Mouse (Mus musculus) limb, embryonic 10.5 days (tissue): ENCODE results near the gene Bend5. TPM values are rescaled to one million over a fixed set of nuclear protein-coding genes. Genes with fewer than 3 reads are reported as not detected.
A peak's percentile ranks its signal among the peaks of the same experiment; 100 is the strongest.

Experiments used
- DNase-seq: peaks from one replicate; pipeline ENCODE4 v3.0.0-alpha.2; 2017; ENCODE audit warnings: low spot score
- H3K27ac ChIP-seq: fragments of 300-500 bp; sonication (generic); 2 replicates; pipeline ENCODE4 v1.5.1; 2016; ENCODE audit warnings: mild to moderate bottlenecking
- H3K27me3 ChIP-seq: fragments of 300-500 bp; sonication (generic); 2 replicates; pipeline ENCODE4 v1.6.1; 2016; ENCODE audit warnings: low read depth, mild to moderate bottlenecking; ENCODE audit not compliant: poor library complexity, severe bottlenecking
- H3K36me3 ChIP-seq: fragments of 300-500 bp; sonication (generic); 2 replicates; pipeline ENCODE4 v1.6.1; 2016; ENCODE audit warnings: mild to moderate bottlenecking, moderate library complexity
- H3K4me1 ChIP-seq: fragments of 300-500 bp; sonication (generic); 2 replicates; pipeline ENCODE4 v1.6.1; 2016
- H3K4me3 ChIP-seq: fragments of 300-500 bp; sonication (generic); 2 replicates; pipeline ENCODE4 v1.5.1; 2016; ENCODE audit warnings: mild to moderate bottlenecking, moderate library complexity
- H3K9me3 ChIP-seq: fragments of 300-500 bp; sonication (generic); replicated peaks from 2 replicates; pipeline ENCODE4 v1.6.1; 2016; ENCODE audit warnings: mild to moderate bottlenecking
- WGBS: fragments of 180-500 bp; shearing (Covaris S2); methylation state at CpG from one replicate; pipeline ENCODE4 v1.1.7; 2016; 5-methylcytosine and 5-hydroxymethylcytosine counted together
- polyA plus RNA-seq: library from polyadenylated mRNA; unstranded; fragments of >200 nt; fragmentation: Nextera tagmentation; extraction: Ambion mirVana; gene quantifications from 2 replicates; pipeline ENCODE4 v1.2.1, GENCODE M21; 2016

Gene Bend5
- polyA plus RNA-seq: 32.2 and 37.1 TPM in 2 replicates

DNA sequence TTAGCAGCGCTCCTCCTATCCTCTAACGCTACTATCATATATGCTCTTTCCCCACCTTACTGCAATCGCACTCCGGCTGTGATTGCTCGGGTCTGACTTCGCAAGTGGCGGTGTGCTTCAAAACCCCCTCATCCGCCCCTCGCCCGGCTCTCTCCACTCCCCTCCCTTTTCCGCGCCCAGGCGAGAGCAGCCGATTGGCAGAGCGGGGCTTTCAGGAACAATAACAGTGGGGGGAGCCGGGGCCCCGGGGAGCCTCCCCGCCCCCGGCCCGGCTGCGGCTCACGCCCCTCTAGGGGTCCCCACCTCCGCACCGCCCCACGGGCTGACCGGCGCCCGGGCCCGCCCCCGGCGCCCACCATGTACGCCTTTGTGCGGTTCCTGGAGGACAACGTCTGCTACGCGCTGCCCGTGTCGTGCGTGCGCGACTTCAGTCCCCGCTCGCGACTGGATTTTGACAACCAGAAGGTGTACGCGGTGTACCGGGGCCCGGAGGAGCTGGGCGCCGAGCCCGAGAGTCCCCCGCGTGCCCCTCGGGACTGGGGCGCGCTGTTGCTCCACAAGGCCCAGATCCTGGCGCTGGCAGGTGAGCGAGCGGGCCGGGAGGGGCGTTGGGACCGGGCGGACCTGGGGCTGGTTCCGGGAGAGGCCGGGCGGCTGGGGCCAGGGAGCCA is at the start of gene Bend5:
Gene Bend5 (plus strand): TSS at position 189 of the 671 bp plus-strand sequence.
- Histone ChIP-seq H3K4me3 (peak within 1 kb of the TSS; percentile 90), H3K4me1 (peaks cover 22% of the 10 kb centered on the region), H3K36me3 (peaks cover 29% of the 10 kb centered on the region), H3K27me3 (no peaks in the 10 kb centered on the region), H3K27ac (peak within 1 kb of the TSS; percentile 97), H3K9me3 (no peaks in the 10 kb centered on the region)
- WGBS: under 1% methylated on average over 64 of the region's 66 CpGs
- DNase-seq: peak; percentile 95

DNA sequence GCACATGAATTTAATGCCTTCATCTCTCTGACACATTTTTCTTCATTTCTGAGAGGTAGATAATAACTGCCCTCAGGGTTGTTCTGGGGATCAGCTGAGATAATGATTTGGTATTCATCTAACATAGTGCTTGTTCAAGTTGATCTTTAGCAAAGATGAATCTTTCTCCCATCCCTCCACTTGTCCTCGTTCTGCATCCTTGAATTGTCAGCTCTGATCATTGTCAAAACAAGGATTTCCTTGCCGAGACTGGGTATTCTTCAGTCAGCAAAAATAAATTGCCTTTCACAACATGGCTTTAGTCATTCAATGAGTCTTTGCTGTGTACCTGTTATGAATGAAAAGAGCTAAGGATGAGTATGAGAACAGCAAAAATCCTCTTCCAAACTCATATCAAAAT is 47.0 kb upstream of the Bend5 start:
- 88% methylated on average over 2 of the region's 2 CpGs for WGBS
- Histone ChIP-seq H3K27ac (no peak overlapping the region), H3K4me3 (no peak overlapping the region), H3K36me3 (no peaks in the 10 kb centered on the region), H3K4me1 (no peaks in the 10 kb centered on the region), H3K27me3 (no peaks in the 10 kb centered on the region), H3K9me3 (no peaks in the 10 kb centered on the region)
- DNase-seq: no peak

DNA sequence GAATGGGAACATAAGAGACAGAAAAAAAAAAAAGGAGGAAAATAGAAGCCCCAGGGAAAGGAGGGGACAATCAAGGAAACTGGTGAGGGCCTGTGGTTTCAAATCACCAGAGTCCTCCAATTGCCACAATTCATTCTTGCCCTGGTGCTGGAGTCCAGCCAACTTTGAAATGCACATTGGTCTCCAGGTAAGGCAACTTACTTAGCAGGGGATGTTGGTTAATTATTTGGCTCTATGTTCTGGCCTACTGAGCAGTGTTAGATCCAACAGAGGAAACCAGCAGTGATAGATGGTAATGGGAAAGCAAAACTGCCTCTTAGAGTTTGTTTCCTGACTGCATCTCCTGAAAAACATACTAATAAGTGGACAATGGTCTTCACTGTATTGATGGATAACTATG is 37.6 kb upstream of the Bend5 start:
- Histone ChIP-seq H3K4me3 (no peak overlapping the region), H3K27ac (no peak overlapping the region), H3K27me3 (no peaks in the 10 kb centered on the region), H3K9me3 (no peaks in the 10 kb centered on the region), H3K36me3 (no peaks in the 10 kb centered on the region), H3K4me1 (no peaks in the 10 kb centered on the region)
- DNase-seq: no peak

DNA sequence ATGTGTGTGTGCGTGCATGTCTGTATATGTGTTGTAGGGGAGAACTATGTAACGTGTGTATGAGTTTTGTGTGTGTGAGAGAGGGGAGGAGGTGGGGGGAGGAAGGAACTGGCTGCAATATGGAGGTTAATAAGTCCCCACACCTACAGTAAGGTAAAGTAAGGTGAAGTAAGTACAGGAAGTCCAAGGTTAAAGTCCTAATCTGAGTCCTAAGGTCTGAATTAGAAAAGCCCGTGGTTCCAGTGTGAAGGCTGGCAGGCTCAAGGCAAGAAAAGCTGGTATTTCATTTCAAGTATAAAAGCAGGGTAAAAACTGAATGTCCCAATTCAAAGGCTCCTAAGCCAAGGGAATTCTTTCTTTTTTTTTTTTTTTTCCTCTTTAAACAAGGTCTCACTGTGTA is 36.7 kb upstream of the Bend5 start:
- WGBS: 96% methylated on average over 3 of the region's 3 CpGs
- H3K27me3 ChIP-seq: no peaks in the 10 kb centered on the region
- DNase-seq: no peak
- H3K27ac ChIP-seq: no peak overlapping the region
- no peaks in the 10 kb centered on the region for H3K4me1 ChIP-seq
- H3K36me3 ChIP-seq: no peaks in the 10 kb centered on the region
- no peak overlapping the region for H3K4me3 ChIP-seq
- H3K9me3 ChIP-seq: no peaks in the 10 kb centered on the region

DNA sequence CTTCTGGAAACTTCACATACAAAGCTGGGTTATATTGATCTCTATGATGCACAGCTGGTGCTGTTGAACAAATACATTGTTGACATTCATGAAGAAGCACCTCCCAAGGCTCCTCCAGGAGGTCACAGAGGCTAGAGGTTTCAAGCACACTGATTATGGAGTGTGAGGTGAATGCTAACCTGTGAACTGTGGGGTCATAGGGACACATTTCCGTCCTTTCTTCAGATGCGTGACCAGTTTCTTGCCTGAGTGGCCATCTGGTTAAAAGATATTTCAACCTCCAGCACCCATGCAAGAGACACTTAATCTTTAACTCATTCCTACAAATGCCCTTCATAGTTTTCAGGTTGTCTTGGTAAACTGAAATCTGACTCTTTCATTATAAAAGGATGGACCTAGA is 31.7 kb upstream of the Bend5 start:
- Histone ChIP-seq H3K36me3 (no peaks in the 10 kb centered on the region), H3K4me3 (no peak overlapping the region), H3K9me3 (no peaks in the 10 kb centered on the region), H3K27ac (no peak overlapping the region), H3K4me1 (no peaks in the 10 kb centered on the region), H3K27me3 (no peaks in the 10 kb centered on the region)
- DNase-seq: no peak
- 74% methylated on average over 2 of the region's 2 CpGs for WGBS

DNA sequence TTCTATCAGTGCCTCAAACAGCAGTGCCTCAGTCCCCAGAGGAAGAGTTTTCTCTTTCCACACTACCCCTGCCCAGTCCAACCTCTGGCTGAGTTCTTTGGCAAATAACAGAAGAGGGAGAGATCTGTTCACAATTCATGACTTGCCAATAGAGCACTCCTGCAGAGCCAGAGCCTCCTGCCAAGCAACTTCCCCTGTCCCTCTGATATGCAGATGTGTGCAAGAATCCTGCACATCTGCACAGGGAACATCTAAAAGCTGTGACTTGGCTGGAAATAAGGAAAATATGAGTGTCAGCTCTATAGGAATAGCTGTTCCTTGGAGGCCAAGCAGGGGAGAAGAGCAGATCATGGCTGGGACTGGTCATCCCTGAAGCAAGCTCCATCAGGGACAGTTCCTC is 24.1 kb upstream of the Bend5 start:
- Histone ChIP-seq H3K27ac (no peak overlapping the region), H3K9me3 (no peaks in the 10 kb centered on the region), H3K27me3 (no peaks in the 10 kb centered on the region), H3K4me1 (no peaks in the 10 kb centered on the region), H3K4me3 (no peak overlapping the region), H3K36me3 (no peaks in the 10 kb centered on the region)
- no peak for DNase-seq

DNA sequence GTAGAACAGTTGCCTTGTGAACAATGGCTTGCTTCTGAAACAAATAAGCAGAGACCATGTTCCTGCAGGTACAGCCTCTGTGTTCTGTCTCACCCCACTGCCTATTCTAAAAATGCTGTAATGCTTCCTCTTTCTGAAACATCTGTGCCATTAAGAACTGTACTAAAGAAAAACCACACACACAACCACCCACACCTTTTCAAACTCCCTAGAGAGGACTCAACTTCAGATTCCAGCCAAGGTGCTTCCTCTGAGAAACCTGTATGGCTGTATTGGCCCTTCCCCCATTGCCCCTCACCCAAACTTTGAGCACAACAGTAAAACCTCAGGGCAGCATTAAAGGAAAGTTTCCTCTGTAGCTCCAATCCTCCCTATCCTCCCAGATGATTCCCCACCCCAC is 15.0 kb upstream of the Bend5 start:
- H3K36me3 ChIP-seq: no peaks in the 10 kb centered on the region
- no peaks in the 10 kb centered on the region for H3K4me1 ChIP-seq
- no peak overlapping the region for H3K27ac ChIP-seq
- DNase-seq: no peak
- H3K9me3 ChIP-seq: no peaks in the 10 kb centered on the region
- no peak overlapping the region for H3K4me3 ChIP-seq
- H3K27me3 ChIP-seq: no peaks in the 10 kb centered on the region

DNA sequence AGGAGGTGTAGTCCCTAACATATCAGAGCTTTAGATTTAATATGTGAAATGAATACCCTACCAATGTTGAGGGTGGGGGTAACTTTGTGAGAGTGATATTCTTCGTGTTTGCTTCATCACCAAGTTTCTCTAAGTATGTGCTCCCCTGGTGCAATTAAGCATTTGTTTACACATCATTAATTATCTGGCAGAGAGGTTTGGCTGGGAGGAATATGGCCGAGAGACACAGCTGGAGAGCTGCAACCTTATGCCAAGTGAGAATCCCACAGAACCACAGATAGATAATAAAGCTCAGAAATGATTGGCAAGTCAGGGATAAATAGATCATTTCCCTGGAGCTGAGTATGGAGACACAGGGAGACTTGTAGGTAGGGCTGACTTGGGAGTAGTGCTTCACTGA is 14.1 kb upstream of the Bend5 start:
- H3K4me3 ChIP-seq: no peak overlapping the region
- no peak overlapping the region for H3K27ac ChIP-seq
- no peaks in the 10 kb centered on the region for H3K9me3 ChIP-seq
- no peaks in the 10 kb centered on the region for H3K36me3 ChIP-seq
- no peak for DNase-seq
- no peaks in the 10 kb centered on the region for H3K4me1 ChIP-seq
- WGBS: 49% methylated on average over 2 of the region's 2 CpGs
- H3K27me3 ChIP-seq: no peaks in the 10 kb centered on the region

DNA sequence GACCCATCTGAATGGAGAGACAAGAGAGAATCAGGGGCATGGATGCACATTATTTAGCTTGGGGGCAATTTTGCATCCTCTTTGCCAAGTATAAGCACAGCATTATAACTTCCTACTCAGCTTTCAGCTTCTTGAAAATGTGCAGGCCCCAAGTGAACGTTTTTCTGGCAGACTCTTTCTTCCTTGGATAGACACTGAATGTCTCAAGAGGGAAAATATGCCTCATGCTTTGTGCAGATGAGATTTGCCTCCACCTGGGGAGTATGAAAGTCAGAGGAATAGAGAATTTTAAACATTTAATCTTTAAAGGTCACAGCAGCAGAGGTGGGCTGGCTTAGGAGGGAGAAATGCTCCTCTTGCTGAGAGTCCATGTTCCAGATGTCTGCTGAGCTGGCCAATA is 11.6 kb upstream of the Bend5 start:
- Histone ChIP-seq H3K4me1 (no peaks in the 10 kb centered on the region), H3K36me3 (no peaks in the 10 kb centered on the region), H3K9me3 (no peaks in the 10 kb centered on the region), H3K27me3 (no peaks in the 10 kb centered on the region), H3K27ac (no peak overlapping the region), H3K4me3 (no peak overlapping the region)
- WGBS: 71% methylated on average over 1 of the region's 1 CpGs
- DNase-seq: no peak

DNA sequence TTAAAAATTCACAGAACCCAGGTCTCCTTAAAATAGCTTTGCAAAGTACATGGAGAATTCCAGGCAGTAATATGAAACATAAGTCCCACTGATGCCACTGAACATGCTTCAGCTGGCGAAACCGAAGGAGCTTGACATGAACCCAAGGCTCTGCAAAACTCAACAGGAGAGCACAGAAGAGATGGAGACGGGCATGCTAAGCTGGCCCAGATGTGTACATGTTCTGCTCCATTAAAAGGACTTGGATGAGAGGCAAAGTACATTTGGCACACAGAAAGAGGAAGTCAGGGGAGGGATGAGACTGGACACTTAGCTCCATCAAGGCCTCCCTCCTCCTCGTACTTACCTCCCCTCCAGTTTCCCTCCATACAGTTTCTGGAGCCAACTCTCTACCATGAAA is 4.1 kb upstream of the Bend5 start:
- Histone ChIP-seq H3K4me3 (no peak overlapping the region), H3K36me3 (no peaks in the 10 kb centered on the region), H3K9me3 (no peaks in the 10 kb centered on the region), H3K27me3 (no peaks in the 10 kb centered on the region), H3K4me1 (peaks cover 10% of the 10 kb centered on the region), H3K27ac (no peak overlapping the region)
- WGBS: 92% methylated on average over 4 of the region's 4 CpGs
- DNase-seq: no peak

DNA sequence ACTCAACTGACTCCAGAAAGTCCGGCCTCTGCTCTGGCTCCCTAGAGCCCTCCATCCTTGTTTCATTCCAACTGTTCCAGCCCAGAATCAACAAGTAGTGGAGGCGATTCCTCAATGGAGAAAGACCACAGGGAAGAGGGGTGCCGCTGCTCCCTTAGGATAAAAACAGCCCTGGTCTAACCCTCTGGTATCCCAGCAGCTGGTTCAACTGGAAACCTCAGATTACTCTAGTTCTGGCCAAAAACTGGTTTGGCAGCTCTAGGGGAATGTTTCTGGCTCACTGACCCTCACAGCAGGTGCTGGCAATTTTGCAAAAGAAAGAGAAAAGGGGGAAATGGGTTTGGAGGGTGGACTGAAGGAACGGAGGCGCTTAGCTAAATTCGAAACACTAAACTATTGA is 407 bp upstream of the Bend5 start:
- H3K27me3 ChIP-seq: no peaks in the 10 kb centered on the region
- H3K4me3 ChIP-seq: peak overlapping the region; percentile 90
- no peaks in the 10 kb centered on the region for H3K9me3 ChIP-seq
- peaks cover 22% of the 10 kb centered on the region for H3K4me1 ChIP-seq
- no peak for DNase-seq
- H3K36me3 ChIP-seq: peaks cover 24% of the 10 kb centered on the region
- peak overlapping the region; percentile 97 for H3K27ac ChIP-seq
- 2% methylated on average over 6 of the region's 6 CpGs for WGBS

DNA sequence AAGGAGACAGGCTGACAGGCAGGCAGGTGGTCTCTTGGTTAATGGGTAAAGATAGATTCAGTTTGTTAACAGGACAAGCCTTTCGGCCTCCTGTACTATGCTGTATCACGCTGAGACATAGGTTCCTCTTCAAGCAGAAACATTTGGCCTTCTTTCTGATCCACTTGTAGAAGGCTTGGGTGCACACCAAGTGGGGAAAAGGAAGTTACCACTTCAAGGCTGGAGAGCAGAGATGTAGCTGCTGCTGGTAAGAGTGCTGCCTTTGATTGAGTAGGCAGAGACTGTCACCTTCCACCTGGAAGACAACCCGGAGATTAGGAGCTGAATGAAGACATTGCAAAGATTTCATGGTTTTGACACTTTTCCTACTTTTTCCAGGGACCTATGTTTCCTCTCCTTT is 1.3 kb downstream of the Bend5 start:
- peak overlapping the region; percentile 97; the same call in 1 of the 2 replicates for H3K27ac ChIP-seq
- no peaks in the 10 kb centered on the region for H3K9me3 ChIP-seq
- WGBS: 70% methylated on average over 3 of the region's 3 CpGs
- H3K4me3 ChIP-seq: peak overlapping the region; percentile 90
- H3K36me3 ChIP-seq: peaks cover 35% of the 10 kb centered on the region
- H3K27me3 ChIP-seq: no peaks in the 10 kb centered on the region
- peaks cover 22% of the 10 kb centered on the region for H3K4me1 ChIP-seq
- no peak for DNase-seq

DNA sequence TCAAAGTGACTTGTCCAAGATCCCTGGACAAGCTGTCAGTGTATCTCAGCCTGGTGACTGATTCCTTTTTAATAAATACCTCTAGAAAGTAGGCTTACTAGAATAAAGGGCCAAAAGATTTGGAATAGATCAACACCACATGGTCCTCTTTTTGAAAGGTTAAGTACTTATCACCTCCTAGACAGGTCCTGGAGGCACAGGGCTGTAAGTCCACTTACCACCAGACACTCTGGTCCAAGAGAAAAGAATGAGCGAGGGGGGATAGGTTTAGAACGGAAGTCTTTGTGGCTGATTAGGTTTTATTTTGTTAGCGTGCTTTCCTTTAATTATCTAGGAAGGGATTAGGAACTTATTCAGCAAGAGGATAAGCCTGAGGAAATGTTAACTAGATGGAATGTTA is 1.7 kb downstream of the Bend5 start:
- H3K4me1 ChIP-seq: peaks cover 22% of the 10 kb centered on the region
- 69% methylated on average over 3 of the region's 3 CpGs for WGBS
- DNase-seq: no peak
- no peak overlapping the region for H3K27ac ChIP-seq
- peak overlapping the region; percentile 90; the same call in 1 of the 2 replicates for H3K4me3 ChIP-seq
- peaks cover 37% of the 10 kb centered on the region for H3K36me3 ChIP-seq
- H3K9me3 ChIP-seq: no peaks in the 10 kb centered on the region
- no peaks in the 10 kb centered on the region for H3K27me3 ChIP-seq

DNA sequence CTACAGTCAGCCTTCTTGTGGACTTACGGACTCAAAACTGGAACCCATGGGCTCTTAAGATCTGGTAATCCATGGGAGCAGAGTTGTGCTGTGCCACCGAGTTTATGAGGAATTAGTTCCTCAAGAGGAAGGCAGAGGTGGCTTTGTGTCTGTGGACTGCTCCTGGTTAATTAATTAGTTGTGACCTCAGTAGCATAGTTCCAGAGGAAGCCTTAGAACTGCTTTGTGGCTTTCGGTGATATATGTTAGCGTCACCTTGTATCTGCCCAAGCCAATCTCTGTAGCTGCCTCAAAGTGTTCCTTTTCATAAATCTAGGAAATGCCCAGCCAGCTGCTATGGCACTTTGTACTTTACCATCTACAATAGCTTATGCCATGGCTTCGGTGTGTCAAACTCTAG is 2.9 kb downstream of the Bend5 start:
- 90% methylated on average over 5 of the region's 5 CpGs for WGBS
- Histone ChIP-seq H3K36me3 (peaks cover 47% of the 10 kb centered on the region), H3K27ac (no peak overlapping the region), H3K4me3 (no peak overlapping the region), H3K4me1 (peaks cover 22% of the 10 kb centered on the region), H3K9me3 (no peaks in the 10 kb centered on the region), H3K27me3 (no peaks in the 10 kb centered on the region)
- no peak for DNase-seq
